ENCODE assay signal across 8 mouse cellular contexts in the genomic region with DNA sequence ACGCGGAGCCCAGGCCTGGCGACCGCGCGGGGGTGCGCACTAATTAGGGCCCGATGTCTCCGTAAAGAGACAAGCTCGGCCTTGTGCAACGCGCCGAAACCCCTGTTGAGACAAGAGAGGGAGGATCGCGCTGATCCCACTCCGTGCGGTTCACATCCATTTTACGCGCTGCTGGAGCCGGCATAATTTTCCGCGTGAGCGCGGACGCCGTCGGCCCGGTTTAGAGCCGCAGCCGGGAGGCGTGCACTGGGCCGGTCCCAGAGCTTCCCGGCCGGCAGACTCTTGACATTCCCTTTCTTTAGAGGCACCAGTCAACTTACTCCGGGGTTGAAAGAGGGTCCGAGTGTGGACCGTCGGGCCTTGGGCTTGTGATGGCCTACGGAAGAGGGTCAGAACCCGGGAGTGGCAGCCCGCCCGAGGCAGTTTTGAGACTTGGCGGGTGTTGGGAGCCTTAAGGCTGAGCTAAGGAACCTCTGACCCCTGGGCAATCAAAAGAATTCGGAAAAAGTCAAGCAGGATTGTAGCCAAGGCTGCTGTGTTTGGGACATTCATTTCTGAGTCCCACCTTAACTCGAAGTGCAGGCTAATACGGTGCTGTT. TPM values are rescaled to one million over a fixed set of nuclear protein-coding genes. Genes with fewer than 3 reads are reported as not detected.
DNase-seq lines count a peak whose midpoint lies in the region; ATAC-seq and TF ChIP-seq lines count a peak whose summit lies in the region.

No protein-coding gene starts in this region.

- ATAC-seq in forebrain, embryonic 15.5 days (replicated peaks), result peak; percentile 63
- peak; percentile 25 for ATAC-seq in liver, embryonic 15.5 days (ENCODE audit: insufficient read depth)

- H3K4me2 ChIP-seq in forebrain, embryonic 15.5 days (replicated peaks), result peak overlapping the region; percentile 69
- H3K4me2 ChIP-seq in liver, embryonic 15.5 days, result peak overlapping the region; percentile 97

- peak overlapping the region; percentile 91 for H3K27ac ChIP-seq in heart, embryonic 10.5 days
- H3K27ac ChIP-seq in ES-Bruce4 (ENCODE audit: insufficient read depth, low read length), result peak overlapping the region; percentile 50
- peak overlapping the region; percentile 96 for H3K27ac ChIP-seq in forebrain, embryonic 15.5 days (replicated peaks)
- H3K27ac ChIP-seq in liver, embryonic 15.5 days (replicated peaks), result peak overlapping the region; percentile 92

- no peak for TF ChIP-seq CTCF in ES-Bruce4 (IDR thresholded peaks at IDR 0.05; ENCODE audit: low read depth, low read length)

- peaks cover 18% of the 10 kb centered on the region; the same call in 1 of the 2 replicates for H3K27me3 ChIP-seq in heart, embryonic 10.5 days (ENCODE audit: insufficient read depth, poor library complexity, severe bottlenecking)
- no peaks in the 10 kb centered on the region for H3K27me3 ChIP-seq in ES-Bruce4 (ENCODE audit: control insufficient read depth, insufficient read depth, low read length, poor library complexity, severe bottlenecking)
- H3K27me3 ChIP-seq in forebrain, embryonic 15.5 days, result peaks cover 8% of the 10 kb centered on the region
- no peaks in the 10 kb centered on the region; the same call in 1 of the 2 replicates for H3K27me3 ChIP-seq in liver, embryonic 15.5 days

- no peak for TF ChIP-seq EP300 in ES-Bruce4 (IDR thresholded peaks at IDR 0.05; ENCODE audit: insufficient read depth, low read depth, low read length)

- peak overlapping the region; percentile 77 for H3K9ac ChIP-seq in ES-Bruce4 (ENCODE audit: low read depth, poor library complexity, severe bottlenecking)
- peak overlapping the region; percentile 64 for H3K9ac ChIP-seq in forebrain, embryonic 15.5 days (replicated peaks)
- H3K9ac ChIP-seq in liver, embryonic 15.5 days, result peak overlapping the region; percentile 75

- peak overlapping the region; percentile 89 for H3K4me3 ChIP-seq in heart, embryonic 10.5 days
- H3K4me3 ChIP-seq in ES-Bruce4 (ENCODE audit: low read depth, low read length), result peak overlapping the region; percentile 85
- H3K4me3 ChIP-seq in forebrain, embryonic 15.5 days, result peak overlapping the region; percentile 56
- H3K4me3 ChIP-seq in liver, embryonic 15.5 days (replicated peaks), result peak overlapping the region; percentile 78

- H3K4me1 ChIP-seq in heart, embryonic 10.5 days, result peaks cover 12% of the 10 kb centered on the region; the same call in 1 of the 2 replicates
- H3K4me1 ChIP-seq in ES-Bruce4 (ENCODE audit: control insufficient read depth, insufficient read depth, low read length), result no peaks in the 10 kb centered on the region
- peaks cover 22% of the 10 kb centered on the region for H3K4me1 ChIP-seq in forebrain, embryonic 15.5 days
- peaks cover 40% of the 10 kb centered on the region for H3K4me1 ChIP-seq in liver, embryonic 15.5 days (replicated peaks)

- no peak for DNase-seq in heart, embryonic 10.5 days (ENCODE audit: low spot score)
- DNase-seq in heart, adult 18-20 months, result no peak
- no peak for DNase-seq in urinary bladder, postnatal 25 days (ENCODE audit: low spot score)
- DNase-seq in cerebellum, adult 11 months, result no peak
- no peak for DNase-seq in retina, postnatal 1 day

- no peak for TF ChIP-seq POLR2A in ES-Bruce4 (IDR thresholded peaks at IDR 0.05; ENCODE audit: insufficient read depth, low read length)

- H3K9me3 ChIP-seq in heart, embryonic 10.5 days, result no peaks in the 10 kb centered on the region
- H3K9me3 ChIP-seq in ES-Bruce4 (replicated peaks; ENCODE audit: control insufficient read depth, insufficient read depth, low read length, poor library complexity, severe bottlenecking), result no peaks in the 10 kb centered on the region
- H3K9me3 ChIP-seq in forebrain, embryonic 15.5 days, result no peaks in the 10 kb centered on the region
- no peaks in the 10 kb centered on the region for H3K9me3 ChIP-seq in liver, embryonic 15.5 days (replicated peaks)

- no peaks in the 10 kb centered on the region for H3K36me3 ChIP-seq in heart, embryonic 10.5 days
- peaks cover 18% of the 10 kb centered on the region for H3K36me3 ChIP-seq in ES-Bruce4 (ENCODE audit: control insufficient read depth, insufficient read depth, low read length, poor library complexity, severe bottlenecking)
- H3K36me3 ChIP-seq in forebrain, embryonic 15.5 days, result no peaks in the 10 kb centered on the region
- H3K36me3 ChIP-seq in liver, embryonic 15.5 days (replicated peaks), result 0 out of 2 replicates have a peak, but pooled peaks cover 8% of the 10 kb centered on the region

- WGBS in heart, embryonic 10.5 days, result under 1% methylated on average over 46 of the region's 46 CpGs
- WGBS in forebrain, embryonic 15.5 days, result under 1% methylated on average over 46 of the region's 46 CpGs
- under 1% methylated on average over 46 of the region's 46 CpGs for WGBS in liver, embryonic 15.5 days (ENCODE audit: insufficient replicate concordance)

RNA-seq across cellular contexts. Expression of gene Tle4, which starts 0.9 kb away (rescaled TPM):
- 7.6 and 10.6 TPM in 2 replicates for polyA plus RNA-seq in heart, embryonic 10.5 days (2016; fragmentation: Nextera tagmentation; extraction: Ambion mirVana)
- total RNA-seq in heart, adult 18-20 months (2021), result 1 to 10 TPM; 8.7 to 9.2 TPM
- 44.2 and 45.5 TPM in 2 replicates for polyA plus RNA-seq in ES-Bruce4 (2011; ENCODE audit: insufficient read depth, insufficient read length, low read depth, missing spikeins)
- polyA plus RNA-seq in forebrain, embryonic 15.5 days (2015; fragmentation: Nextera tagmentation; extraction: Ambion mirVana), result 34.9 and 37.5 TPM in 2 replicates
- polyA plus RNA-seq in liver, embryonic 15.5 days (2015; fragmentation: Nextera tagmentation; extraction: Ambion mirVana), result 4.6 TPM in 2 replicates
